Mouse (Mus musculus) kidney, embryonic 14.5 days (tissue): ENCODE data around the gene Hnrnpdl. TPM values are rescaled to one million over a fixed set of nuclear protein-coding genes. Genes with fewer than 3 reads are reported as not detected.

Source experiments
- ATAC-seq: fragments of 200-750 bp; cut with Nextera tagmentation; 2 replicates; pipeline ENCODE4 v1.8.0; 2017; ENCODE audit warnings: moderate number of reproducible peaks, mild to moderate bottlenecking, moderate TSS enrichment, moderate library complexity; ENCODE audit not compliant: low FRiP score, low TSS enrichment
- H3K27ac ChIP-seq: fragments of 300-500 bp; sonication (generic); 2 replicates; pipeline ENCODE4 v1.5.1; 2014; ENCODE audit warnings: low read depth, mild to moderate bottlenecking, low read length, moderate library complexity, mixed read lengths
- H3K27me3 ChIP-seq: fragments of 300-500 bp; sonication (generic); 2 replicates; pipeline ENCODE4 v1.6.1; 2014; ENCODE audit warnings: mild to moderate bottlenecking, low read length; ENCODE audit not compliant: control insufficient read depth, insufficient read depth
- H3K36me3 ChIP-seq: fragments of 300-500 bp; sonication (generic); 2 replicates; pipeline ENCODE4 v1.6.1; 2014; ENCODE audit warnings: low read length, mixed read lengths; ENCODE audit not compliant: control insufficient read depth, insufficient read depth
- H3K4me1 ChIP-seq: fragments of 300-500 bp; sonication (generic); 2 replicates; pipeline ENCODE4 v1.6.1; 2014; ENCODE audit warnings: low read length, mixed read lengths; ENCODE audit not compliant: control insufficient read depth, insufficient read depth
- H3K4me2 ChIP-seq: fragments of 300-500 bp; sonication (generic); replicated peaks from 2 replicates; pipeline ENCODE4 v1.6.1; 2014; ENCODE audit warnings: low read depth, mild to moderate bottlenecking, low read length
- H3K4me3 ChIP-seq: fragments of 300-500 bp; sonication (generic); 2 replicates; pipeline ENCODE4 v1.5.1; 2014; ENCODE audit warnings: mild to moderate bottlenecking, low read length
- H3K9ac ChIP-seq: fragments of 300-500 bp; sonication (generic); 2 replicates; pipeline ENCODE4 v1.6.1; 2014; ENCODE audit warnings: low read depth, mild to moderate bottlenecking, low read length, moderate library complexity
- H3K9me3 ChIP-seq: fragments of 300-500 bp; sonication (generic); 2 replicates; pipeline ENCODE4 v1.6.1; 2016; ENCODE audit warnings: low read length; ENCODE audit not compliant: control insufficient read depth
- WGBS: fragments of 180-500 bp; shearing (Covaris S2); extraction: QIAGEN DNeasy Blood & Tissue Kit; methylation state at CpG from one replicate; pipeline ENCODE4 v1.1.7; 2014; 5-methylcytosine and 5-hydroxymethylcytosine counted together
- polyA plus RNA-seq: library from polyadenylated mRNA; unstranded; fragments of >200 nt; fragmentation: Nextera tagmentation; extraction: Ambion mirVana; gene quantifications from 2 replicates; pipeline ENCODE4 v1.2.1, GENCODE M21; 2014

Gene Hnrnpdl
- polyA plus RNA-seq, 1 experiment from 2014 or later, result 205 TPM

- no peak overlapping the region for H3K27ac ChIP-seq
- H3K9ac ChIP-seq, result no peak overlapping the region
- H3K4me3 ChIP-seq, result no peak overlapping the region
- no peaks in the 10 kb centered on the region for H3K27me3 ChIP-seq
- H3K9me3 ChIP-seq, result no peaks in the 10 kb centered on the region
- H3K4me2 ChIP-seq, result no peak overlapping the region
- no peak for ATAC-seq
- H3K4me1 ChIP-seq, result no peaks in the 10 kb centered on the region
- H3K36me3 ChIP-seq, result peaks cover 30% of the 10 kb centered on the region
- 93% methylated on average over 5 of the region's 5 CpGs for WGBS
Measured at GRCm38 (mm10) chr5:100071541-100071940, 32.1 kb upstream of the Hnrnpdl start.

- ATAC-seq, result 0 out of 2 replicates have a peak, but pooled peaks have one; percentile 43
- Histone ChIP-seq H3K27ac (no peak overlapping the region), H3K27me3 (no peaks in the 10 kb centered on the region), H3K9me3 (no peaks in the 10 kb centered on the region), H3K4me3 (no peak overlapping the region), H3K4me2 (no peak overlapping the region), H3K36me3 (peaks cover 35% of the 10 kb centered on the region), H3K4me1 (no peaks in the 10 kb centered on the region), H3K9ac (no peak overlapping the region)
- WGBS, result 25% methylated on average over 3 of the region's 3 CpGs
Measured at GRCm38 (mm10) chr5:100070255-100070654, 30.8 kb upstream of the Hnrnpdl start.

- H3K9ac ChIP-seq, result no peak overlapping the region
- peaks cover 41% of the 10 kb centered on the region for H3K36me3 ChIP-seq
- no peaks in the 10 kb centered on the region for H3K4me1 ChIP-seq
- H3K9me3 ChIP-seq, result no peaks in the 10 kb centered on the region
- no peak overlapping the region for H3K4me2 ChIP-seq
- no peak overlapping the region for H3K27ac ChIP-seq
- H3K27me3 ChIP-seq, result no peaks in the 10 kb centered on the region
- no peak for ATAC-seq
- H3K4me3 ChIP-seq, result no peak overlapping the region
- 88% methylated on average over 2 of the region's 2 CpGs for WGBS
Measured at GRCm38 (mm10) chr5:100069526-100069925, 30.1 kb upstream of the Hnrnpdl start.

GRCm38 (mm10) chr5:100067579-100067978 lies 28.1 kb upstream of the Hnrnpdl start:
- WGBS, result 88% methylated on average over 16 of the region's 16 CpGs
- Histone ChIP-seq H3K9ac (no peak overlapping the region), H3K27me3 (no peaks in the 10 kb centered on the region), H3K4me1 (no peaks in the 10 kb centered on the region), H3K4me2 (no peak overlapping the region), H3K36me3 (peaks cover 47% of the 10 kb centered on the region), H3K9me3 (no peaks in the 10 kb centered on the region), H3K27ac (no peak overlapping the region), H3K4me3 (no peak overlapping the region)
- no peak for ATAC-seq

- WGBS, result 96% methylated on average over 14 of the region's 14 CpGs
- Histone ChIP-seq H3K9ac (no peak overlapping the region), H3K4me2 (no peak overlapping the region), H3K9me3 (no peaks in the 10 kb centered on the region), H3K4me3 (no peak overlapping the region), H3K27me3 (no peaks in the 10 kb centered on the region), H3K27ac (no peak overlapping the region), H3K36me3 (peaks cover 50% of the 10 kb centered on the region), H3K4me1 (no peaks in the 10 kb centered on the region)
- ATAC-seq, result no peak
Measured at GRCm38 (mm10) chr5:100060876-100061275, 21.4 kb upstream of the Hnrnpdl start.

GRCm38 (mm10) chr5:100059326-100059725 lies 19.9 kb upstream of the Hnrnpdl start:
- H3K4me2 ChIP-seq, result no peak overlapping the region
- H3K9me3 ChIP-seq, result no peaks in the 10 kb centered on the region
- no peak overlapping the region for H3K4me3 ChIP-seq
- H3K36me3 ChIP-seq, result peaks cover 39% of the 10 kb centered on the region
- no peaks in the 10 kb centered on the region for H3K27me3 ChIP-seq
- no peak overlapping the region for H3K9ac ChIP-seq
- no peak overlapping the region for H3K27ac ChIP-seq
- no peak for ATAC-seq
- H3K4me1 ChIP-seq, result no peaks in the 10 kb centered on the region
- WGBS, result 57% methylated on average over 6 of the region's 6 CpGs

GRCm38 (mm10) chr5:100058729-100059128 lies 19.3 kb upstream of the Hnrnpdl start:
- no peaks in the 10 kb centered on the region for H3K4me1 ChIP-seq
- ATAC-seq, result no peak
- H3K4me3 ChIP-seq, result no peak overlapping the region
- no peak overlapping the region for H3K4me2 ChIP-seq
- H3K36me3 ChIP-seq, result peaks cover 33% of the 10 kb centered on the region
- no peak overlapping the region for H3K9ac ChIP-seq
- no peaks in the 10 kb centered on the region for H3K27me3 ChIP-seq
- 66% methylated on average over 6 of the region's 6 CpGs for WGBS
- H3K9me3 ChIP-seq, result no peaks in the 10 kb centered on the region
- no peak overlapping the region for H3K27ac ChIP-seq

- Histone ChIP-seq H3K27ac (no peak overlapping the region), H3K4me3 (no peak overlapping the region), H3K36me3 (peaks cover 27% of the 10 kb centered on the region), H3K4me2 (no peak overlapping the region), H3K4me1 (no peaks in the 10 kb centered on the region), H3K27me3 (no peaks in the 10 kb centered on the region), H3K9ac (no peak overlapping the region), H3K9me3 (no peaks in the 10 kb centered on the region)
- 85% methylated on average over 14 of the region's 15 CpGs for WGBS
- no peak for ATAC-seq
Measured at GRCm38 (mm10) chr5:100057461-100058209, 18.2 kb upstream of the Hnrnpdl start.

GRCm38 (mm10) chr5:100055866-100056369 lies 16.5 kb upstream of the Hnrnpdl start:
- H3K27me3 ChIP-seq, result no peaks in the 10 kb centered on the region
- no peaks in the 10 kb centered on the region for H3K4me1 ChIP-seq
- ATAC-seq, result no peak
- peaks cover 10% of the 10 kb centered on the region for H3K36me3 ChIP-seq
- H3K27ac ChIP-seq, result no peak overlapping the region
- H3K9ac ChIP-seq, result no peak overlapping the region
- H3K9me3 ChIP-seq, result no peaks in the 10 kb centered on the region
- H3K4me3 ChIP-seq, result no peak overlapping the region
- H3K4me2 ChIP-seq, result no peak overlapping the region
- 64% methylated on average over 5 of the region's 5 CpGs for WGBS
